Mouse (Mus musculus) midbrain, embryonic 15.5 days (tissue): Measurements from ENCODE around the gene Atp4b. TPM values are rescaled to one million over a fixed set of nuclear protein-coding genes. Genes with fewer than 3 reads are reported as not detected.

Source experiments
- ATAC-seq: fragments of 200-750 bp; cut with Nextera tagmentation; replicated peaks from 2 replicates; pipeline ENCODE4 v1.8.0; 2017; ENCODE audit warnings: moderate TSS enrichment
- H3K27ac ChIP-seq: fragments of 300-500 bp; sonication (generic); 2 replicates; pipeline ENCODE4 v1.5.1; 2015; ENCODE audit warnings: mild to moderate bottlenecking, inconsistent platforms
- H3K27me3 ChIP-seq: fragments of 300-500 bp; sonication (generic); replicated peaks from 2 replicates; pipeline ENCODE4 v1.6.1; 2015; ENCODE audit warnings: inconsistent platforms
- H3K36me3 ChIP-seq: fragments of 300-500 bp; sonication (generic); replicated peaks from 2 replicates; pipeline ENCODE4 v1.6.1; 2015; ENCODE audit warnings: inconsistent platforms
- H3K4me1 ChIP-seq: fragments of 300-500 bp; sonication (generic); 2 replicates; pipeline ENCODE4 v1.6.1; 2015; ENCODE audit warnings: inconsistent platforms
- H3K4me2 ChIP-seq: fragments of 300-500 bp; sonication (generic); 2 replicates; pipeline ENCODE4 v1.6.1; 2015; ENCODE audit warnings: inconsistent platforms, mild to moderate bottlenecking, moderate library complexity
- H3K4me3 ChIP-seq: fragments of 300-500 bp; sonication (generic); 2 replicates; pipeline ENCODE4 v1.5.1; 2015; ENCODE audit warnings: mild to moderate bottlenecking, inconsistent platforms
- H3K9ac ChIP-seq: fragments of 300-500 bp; sonication (generic); 2 replicates; pipeline ENCODE4 v1.6.1; 2015; ENCODE audit warnings: mild to moderate bottlenecking, inconsistent platforms
- H3K9me3 ChIP-seq: fragments of 300-500 bp; sonication (generic); 2 replicates; pipeline ENCODE4 v1.6.1; 2016; ENCODE audit warnings: inconsistent platforms
- WGBS: fragments of 180-500 bp; shearing (Covaris S2); methylation state at CpG from one replicate; pipeline ENCODE4 v1.1.7; 2015; ENCODE audit warnings: mixed read lengths; 5-methylcytosine and 5-hydroxymethylcytosine counted together
- polyA plus RNA-seq: library from polyadenylated mRNA; unstranded; fragments of >200 nt; fragmentation: Nextera tagmentation; extraction: Ambion mirVana; gene quantifications from 2 replicates; pipeline ENCODE4 v1.2.1, GENCODE M21; 2015

Atp4b gene
- polyA plus RNA-seq, 1 experiment from 2014 or later, result not detected

DNA sequence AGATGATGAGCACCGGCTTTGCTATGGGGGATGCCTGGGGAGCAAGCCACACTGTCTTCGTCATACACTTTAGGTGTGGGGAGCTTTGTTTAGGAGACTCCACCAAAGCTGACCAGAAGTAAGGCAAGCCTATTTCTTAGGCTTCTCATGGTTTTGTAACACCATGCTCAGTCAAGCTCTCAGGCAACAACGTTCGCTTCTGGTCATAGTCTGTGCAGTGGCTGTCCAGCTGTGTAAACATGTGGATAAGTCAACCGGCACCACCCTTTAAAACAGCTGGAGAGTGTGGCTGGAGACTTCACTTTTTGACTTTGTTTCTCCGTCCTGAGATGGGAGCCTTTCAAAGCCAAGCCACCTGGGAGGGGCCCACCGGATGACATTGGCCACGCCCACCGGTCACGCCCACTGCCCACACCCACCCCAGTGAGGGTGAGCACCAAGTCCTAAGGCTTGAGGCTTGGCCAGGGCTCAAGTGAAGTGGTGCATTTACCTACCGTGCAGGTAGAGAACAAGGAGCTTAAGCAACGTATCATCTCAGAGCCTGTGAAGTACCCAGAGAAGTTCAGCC, 17.3 kb upstream of the Atp4b start:
- WGBS, result 60% methylated on average over 12 of the region's 12 CpGs
- H3K4me1 ChIP-seq, result no peaks in the 10 kb centered on the region
- H3K9ac ChIP-seq, result no peak overlapping the region
- no peak overlapping the region for H3K4me2 ChIP-seq
- H3K4me3 ChIP-seq, result no peak overlapping the region
- H3K36me3 ChIP-seq, result no peaks in the 10 kb centered on the region
- no peaks in the 10 kb centered on the region for H3K27me3 ChIP-seq
- ATAC-seq, result no peak
- H3K27ac ChIP-seq, result no peak overlapping the region
- no peaks in the 10 kb centered on the region for H3K9me3 ChIP-seq

DNA sequence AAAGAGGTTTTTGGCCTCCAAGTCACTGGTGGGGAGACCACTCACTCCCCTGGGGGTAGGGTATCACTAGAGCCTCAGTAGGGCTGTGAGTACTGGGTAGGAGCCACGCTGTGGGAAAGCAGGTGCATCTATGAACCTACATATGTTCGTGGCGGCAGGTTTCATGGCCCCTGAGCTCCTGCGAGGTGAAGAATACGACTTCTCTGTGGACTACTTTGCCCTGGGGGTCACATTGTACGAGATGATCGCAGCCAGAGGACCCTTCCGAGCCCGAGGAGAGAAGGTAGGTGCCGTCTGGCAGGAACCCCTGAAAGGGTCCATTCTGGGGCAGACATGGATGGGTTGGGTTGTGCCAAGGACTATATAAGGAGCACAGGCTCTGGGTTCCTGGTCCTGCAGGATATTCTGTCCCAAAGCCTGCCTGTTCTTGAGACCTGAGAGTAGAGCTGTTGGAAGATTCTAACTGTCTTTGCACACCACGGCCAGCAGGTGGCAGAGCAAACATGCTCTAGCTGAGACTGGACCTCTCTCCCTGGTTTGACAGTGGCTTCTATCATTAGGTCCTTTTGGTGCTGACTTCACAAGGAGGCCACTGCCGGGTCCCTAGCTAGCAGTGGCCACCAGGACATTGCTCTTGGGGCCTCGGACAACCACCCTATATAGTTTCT, 16.4 kb upstream of the Atp4b start:
- no peak overlapping the region for H3K4me2 ChIP-seq
- WGBS, result 62% methylated on average over 13 of the region's 13 CpGs
- no peaks in the 10 kb centered on the region for H3K36me3 ChIP-seq
- no peaks in the 10 kb centered on the region for H3K9me3 ChIP-seq
- no peak overlapping the region for H3K27ac ChIP-seq
- H3K27me3 ChIP-seq, result no peaks in the 10 kb centered on the region
- no peaks in the 10 kb centered on the region for H3K4me1 ChIP-seq
- H3K4me3 ChIP-seq, result no peak overlapping the region
- H3K9ac ChIP-seq, result no peak overlapping the region
- ATAC-seq, result no peak

DNA sequence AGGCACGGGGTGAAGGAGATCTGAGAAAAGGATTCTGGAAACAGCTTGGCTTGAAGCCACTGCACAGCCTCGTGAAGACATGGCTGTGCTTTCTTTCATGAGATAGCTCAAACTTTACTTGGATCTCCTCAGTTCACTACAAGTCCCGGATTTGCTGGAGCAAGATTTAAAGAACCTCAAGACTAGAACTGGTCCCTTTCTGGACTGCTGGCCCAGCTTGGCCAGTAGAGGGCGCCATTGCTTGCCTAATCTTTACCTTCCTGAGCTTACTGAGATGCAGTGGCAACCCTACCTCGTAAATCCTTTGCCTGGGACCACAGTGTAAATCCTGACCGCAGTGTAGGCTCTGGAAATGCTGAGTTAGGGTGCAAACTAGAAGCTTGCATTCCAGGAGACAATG, 15.0 kb upstream of the Atp4b start:
- Histone ChIP-seq H3K4me3 (no peak overlapping the region), H3K9ac (no peak overlapping the region), H3K36me3 (no peaks in the 10 kb centered on the region), H3K27me3 (no peaks in the 10 kb centered on the region), H3K27ac (no peak overlapping the region), H3K9me3 (no peaks in the 10 kb centered on the region), H3K4me1 (no peaks in the 10 kb centered on the region), H3K4me2 (no peak overlapping the region)
- no peak for ATAC-seq
- WGBS, result 27% methylated on average over 6 of the region's 6 CpGs

- Histone ChIP-seq H3K4me2 (no peak overlapping the region), H3K27me3 (no peaks in the 10 kb centered on the region), H3K9me3 (no peaks in the 10 kb centered on the region), H3K4me1 (no peaks in the 10 kb centered on the region), H3K27ac (no peak overlapping the region), H3K9ac (no peak overlapping the region), H3K36me3 (no peaks in the 10 kb centered on the region), H3K4me3 (no peak overlapping the region)
- 53% methylated on average over 5 of the region's 5 CpGs for WGBS
- ATAC-seq, result no peak
Observed at GRCm38 (mm10) chr8:13406011-13406410, 9.4 kb upstream of the Atp4b start.

- no peak within 1 kb of the TSS for H3K4me2 ChIP-seq
- H3K9ac ChIP-seq, result no peak within 1 kb of the TSS
- H3K4me3 ChIP-seq, result no peak within 1 kb of the TSS
- WGBS, result 82% methylated on average over 5 of the region's 5 CpGs
- no peaks in the 10 kb centered on the region for H3K27me3 ChIP-seq
- no peaks in the 10 kb centered on the region for H3K36me3 ChIP-seq
- no peaks in the 10 kb centered on the region for H3K9me3 ChIP-seq
- no peak for ATAC-seq
- no peaks in the 10 kb centered on the region for H3K4me1 ChIP-seq
- no peak within 1 kb of the TSS for H3K27ac ChIP-seq
Observed at GRCm38 (mm10) chr8:13404666-13405131, 8.1 kb upstream of the Atp4b start, which contains the start of gene Grk1. TSS of gene Grk1 (plus strand) at chr8:13405081.

- H3K27me3 ChIP-seq, result no peaks in the 10 kb centered on the region
- no peak overlapping the region for H3K9ac ChIP-seq
- H3K4me1 ChIP-seq, result no peaks in the 10 kb centered on the region
- H3K36me3 ChIP-seq, result no peaks in the 10 kb centered on the region
- ATAC-seq, result no peak
- H3K4me2 ChIP-seq, result no peak overlapping the region
- no peak overlapping the region for H3K4me3 ChIP-seq
- WGBS, result 77% methylated on average over 6 of the region's 6 CpGs
- H3K9me3 ChIP-seq, result no peaks in the 10 kb centered on the region
- no peak overlapping the region for H3K27ac ChIP-seq
Observed at GRCm38 (mm10) chr8:13403517-13403916, 6.9 kb upstream of the Atp4b start.

GRCm38 (mm10) chr8:13393869-13394268, 2.8 kb downstream of the Atp4b start:
- Histone ChIP-seq H3K27me3 (no peaks in the 10 kb centered on the region), H3K9ac (no peak overlapping the region), H3K9me3 (no peaks in the 10 kb centered on the region), H3K27ac (no peak overlapping the region), H3K4me3 (no peak overlapping the region), H3K36me3 (no peaks in the 10 kb centered on the region), H3K4me2 (no peak overlapping the region), H3K4me1 (no peaks in the 10 kb centered on the region)
- no peak for ATAC-seq
- 86% methylated on average over 7 of the region's 7 CpGs for WGBS

DNA sequence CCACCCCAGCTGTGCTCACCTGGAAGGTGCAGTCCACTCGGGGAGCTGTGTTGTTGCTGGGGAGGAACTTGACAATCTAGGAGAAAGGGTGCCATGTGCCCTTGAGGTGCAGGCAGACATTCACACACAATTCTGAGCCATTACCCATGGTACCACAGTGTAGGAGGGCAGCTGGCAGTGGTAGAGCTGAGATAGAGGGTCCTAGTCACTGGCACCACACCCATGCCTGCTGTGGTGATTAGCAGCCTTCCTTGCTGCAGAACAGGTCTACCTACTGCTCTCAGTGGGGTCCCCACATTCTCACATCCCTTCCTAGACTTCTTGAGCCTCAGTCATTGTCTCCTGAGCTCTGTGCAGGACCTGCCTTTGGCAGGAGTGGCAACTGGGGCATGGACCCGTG, 7.9 kb downstream of the Atp4b start:
- Histone ChIP-seq H3K4me2 (no peak overlapping the region), H3K27ac (no peak overlapping the region), H3K9ac (no peak overlapping the region), H3K27me3 (no peaks in the 10 kb centered on the region), H3K9me3 (no peaks in the 10 kb centered on the region), H3K4me3 (no peak overlapping the region), H3K36me3 (no peaks in the 10 kb centered on the region), H3K4me1 (no peaks in the 10 kb centered on the region)
- ATAC-seq, result no peak
- 82% methylated on average over 2 of the region's 2 CpGs for WGBS

DNA sequence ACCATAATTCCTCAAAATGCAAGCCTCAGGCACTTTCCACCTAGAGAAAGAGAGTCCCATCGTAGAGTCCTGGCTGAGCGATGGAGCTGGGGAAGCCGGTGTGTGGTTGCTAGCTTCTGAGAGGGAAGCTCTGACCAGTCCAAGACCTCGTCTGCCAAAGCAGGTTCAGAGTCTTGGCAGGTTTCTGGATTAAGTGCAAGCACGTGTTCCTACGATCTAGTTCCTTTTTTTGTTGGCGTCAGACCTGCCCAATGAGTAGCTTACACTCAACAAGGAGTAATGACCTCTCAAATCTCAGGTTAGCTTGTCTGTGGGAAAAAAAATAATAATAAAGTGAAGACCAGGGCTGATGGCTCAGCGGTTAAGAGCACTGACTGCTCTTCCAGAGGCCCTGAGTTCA, 8.9 kb downstream of the Atp4b start:
- no peaks in the 10 kb centered on the region for H3K4me1 ChIP-seq
- no peaks in the 10 kb centered on the region for H3K9me3 ChIP-seq
- no peak overlapping the region for H3K27ac ChIP-seq
- H3K27me3 ChIP-seq, result no peaks in the 10 kb centered on the region
- no peaks in the 10 kb centered on the region for H3K36me3 ChIP-seq
- H3K9ac ChIP-seq, result no peak overlapping the region
- no peak for ATAC-seq
- no peak overlapping the region for H3K4me3 ChIP-seq
- no peak overlapping the region for H3K4me2 ChIP-seq
- WGBS, result 89% methylated on average over 8 of the region's 8 CpGs

DNA sequence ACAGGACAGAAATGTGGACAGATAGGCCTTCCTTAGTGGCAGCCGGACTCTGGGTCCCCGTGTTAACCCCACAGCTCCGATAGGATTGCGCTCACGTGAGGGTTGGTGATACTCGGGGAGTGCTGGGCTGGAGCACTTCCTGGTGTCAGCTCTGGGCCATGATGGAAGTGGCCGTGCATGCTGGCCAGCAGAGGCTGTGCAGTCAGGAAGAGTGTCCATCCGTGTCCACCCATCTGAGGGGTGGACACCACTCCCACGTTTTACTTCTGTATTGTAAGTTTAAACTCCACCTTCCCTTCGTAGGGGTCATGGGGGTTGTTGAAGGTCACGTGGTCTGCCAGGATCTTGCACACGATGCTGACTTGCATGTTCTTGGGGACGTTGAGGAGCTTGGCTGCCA, 10.3 kb downstream of the Atp4b start:
- 79% methylated on average over 13 of the region's 13 CpGs for WGBS
- H3K9me3 ChIP-seq, result no peaks in the 10 kb centered on the region
- H3K27me3 ChIP-seq, result no peaks in the 10 kb centered on the region
- no peak overlapping the region for H3K9ac ChIP-seq
- no peaks in the 10 kb centered on the region for H3K4me1 ChIP-seq
- ATAC-seq, result no peak
- no peak overlapping the region for H3K4me2 ChIP-seq
- no peak overlapping the region for H3K27ac ChIP-seq
- no peaks in the 10 kb centered on the region for H3K36me3 ChIP-seq
- no peak overlapping the region for H3K4me3 ChIP-seq

DNA sequence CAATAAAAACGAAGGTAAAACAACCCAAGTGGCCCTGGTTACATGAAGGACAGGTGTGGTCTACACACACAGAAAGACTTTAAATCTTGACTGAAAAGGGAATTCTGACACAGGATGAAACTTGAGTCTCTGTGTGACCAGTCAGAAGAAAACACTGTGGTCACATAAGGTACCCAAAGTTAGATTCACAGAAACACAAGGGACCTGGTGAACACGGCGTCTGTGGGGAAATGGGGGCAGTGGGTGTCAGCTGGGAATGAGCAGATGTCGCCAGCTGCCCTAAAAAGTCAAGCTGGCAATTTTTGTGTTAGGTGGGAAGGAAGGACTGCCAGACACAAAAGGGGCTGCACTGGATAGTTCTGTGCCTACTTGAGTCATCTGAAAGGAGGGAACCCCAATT, 13.6 kb downstream of the Atp4b start:
- no peak overlapping the region for H3K4me2 ChIP-seq
- 95% methylated on average over 4 of the region's 4 CpGs for WGBS
- H3K9ac ChIP-seq, result no peak overlapping the region
- no peak overlapping the region for H3K4me3 ChIP-seq
- H3K27me3 ChIP-seq, result no peaks in the 10 kb centered on the region
- ATAC-seq, result no peak
- no peaks in the 10 kb centered on the region for H3K4me1 ChIP-seq
- no peaks in the 10 kb centered on the region for H3K9me3 ChIP-seq
- no peak overlapping the region for H3K27ac ChIP-seq
- H3K36me3 ChIP-seq, result peaks cover 16% of the 10 kb centered on the region

GRCm38 (mm10) chr8:13382536-13382935, 14.1 kb downstream of the Atp4b start:
- Histone ChIP-seq H3K4me2 (no peak overlapping the region), H3K9me3 (no peaks in the 10 kb centered on the region), H3K4me3 (no peak overlapping the region), H3K27ac (no peak overlapping the region), H3K9ac (no peak overlapping the region), H3K4me1 (no peaks in the 10 kb centered on the region), H3K27me3 (no peaks in the 10 kb centered on the region), H3K36me3 (peaks cover 16% of the 10 kb centered on the region)
- WGBS, result 91% methylated on average over 3 of the region's 3 CpGs
- no peak for ATAC-seq

DNA sequence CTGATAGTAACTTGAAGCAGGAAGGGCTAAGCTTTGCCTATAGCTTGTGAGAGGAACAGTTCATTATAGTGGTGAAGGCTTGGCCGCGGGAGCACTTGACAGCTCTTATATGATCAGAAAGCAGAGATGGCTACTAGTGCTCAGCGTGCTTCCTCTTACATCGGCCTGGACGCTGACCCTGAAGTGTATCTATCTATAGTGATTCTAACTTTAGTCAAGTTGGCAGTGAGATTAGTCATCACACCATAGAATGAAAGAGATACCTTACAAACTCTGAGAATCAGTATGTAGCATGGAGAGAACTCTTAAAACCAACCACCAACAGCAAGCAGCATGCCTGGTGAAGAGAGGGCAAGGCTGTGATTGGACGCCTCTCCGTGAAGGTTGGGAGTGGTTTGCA, 15.0 kb downstream of the Atp4b start:
- no peak overlapping the region for H3K27ac ChIP-seq
- peaks cover 16% of the 10 kb centered on the region for H3K36me3 ChIP-seq
- no peak overlapping the region for H3K4me2 ChIP-seq
- ATAC-seq, result no peak
- no peak overlapping the region for H3K9ac ChIP-seq
- H3K4me3 ChIP-seq, result no peak overlapping the region
- no peaks in the 10 kb centered on the region for H3K9me3 ChIP-seq
- no peaks in the 10 kb centered on the region for H3K27me3 ChIP-seq
- H3K4me1 ChIP-seq, result no peaks in the 10 kb centered on the region
- WGBS, result 89% methylated on average over 7 of the region's 7 CpGs
